Mouse (Mus musculus) CD4-positive, CD25-positive, alpha-beta regulatory T cell, adult 4 months (primary cell): ENCODE data around the gene Gm12253. TPM values are rescaled to one million over a fixed set of nuclear protein-coding genes. Genes with fewer than 3 reads are reported as not detected.

Experiments
- ATAC-seq: one replicate; pipeline ENCODE4 v1.8.0; 2017
- polyA plus RNA-seq, 2 experiments: library from polyadenylated mRNA; unstranded; fragments of 100-300 nt; shearing (Covaris generic); gene quantifications; one replicate each; pipeline ENCODE4 v1.2.1; 2017

Gm12253 gene
- polyA plus RNA-seq, result not detected

DNA sequence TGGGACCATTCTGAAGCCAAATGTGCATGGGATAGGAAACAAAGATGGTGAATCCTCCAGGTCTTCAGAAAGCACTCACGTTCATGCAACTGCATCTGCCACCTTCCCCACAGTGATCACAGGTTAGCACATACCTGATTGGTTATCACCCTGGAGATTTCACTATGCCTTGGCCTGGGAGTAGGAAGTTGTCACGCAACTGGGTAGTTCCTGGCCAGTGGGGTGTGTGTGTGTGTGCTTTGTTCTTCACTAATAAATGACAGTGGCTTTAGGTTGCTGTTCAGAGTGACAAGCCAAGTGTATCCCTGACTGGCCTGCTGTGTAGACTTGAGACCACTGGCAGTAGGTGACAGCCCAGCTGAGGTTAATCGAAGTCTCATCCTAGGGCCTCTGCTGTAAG is at the start of gene Gm12253:
TSS of gene Gm12253 (plus strand) at position 301 of the 400 bp plus-strand sequence.
- ATAC-seq, result no peak

- ATAC-seq, result no peak
Measured at GRCm38 (mm10) chr11:58399985-58400645, 32.2 kb upstream of the Gm12253 start.

- no peak for ATAC-seq
Measured at GRCm38 (mm10) chr11:58400655-58401054, 31.7 kb upstream of the Gm12253 start.

GRCm38 (mm10) chr11:58408066-58408465 is 24.3 kb upstream of the Gm12253 start:
- ATAC-seq, result no peak

- ATAC-seq, result no peak
Measured at GRCm38 (mm10) chr11:58418336-58418735, 14.0 kb upstream of the Gm12253 start.

- no peak for ATAC-seq
Measured at GRCm38 (mm10) chr11:58420815-58421214, 11.5 kb upstream of the Gm12253 start, which contains the start of gene 1810065E05Rik. Gene 1810065E05Rik, plus strand, starts transcription at chr11:58421111.

GRCm38 (mm10) chr11:58437866-58438265 is 5.5 kb downstream of the Gm12253 start:
- no peak for ATAC-seq

GRCm38 (mm10) chr11:58452759-58453158 is 20.4 kb downstream of the Gm12253 start, which contains the start of gene Lypd9:
Gene Lypd9, minus strand, starts transcription at chr11:58452923.
- ATAC-seq, result no peak

GRCm38 (mm10) chr11:58453592-58453991 is 21.2 kb downstream of the Gm12253 start:
- ATAC-seq, result no peak

- ATAC-seq, result no peak
Measured at GRCm38 (mm10) chr11:58462170-58462569, 29.8 kb downstream of the Gm12253 start, which contains the start of gene Olfr30. Gene Olfr30, minus strand, starts transcription at chr11:58462270.

Other genes starting within 250 kb of the Gm12253 start
- gene Igtp, start 233.0 kb upstream of the Gm12253 start, polyA plus RNA-seq, result 100 to 1,000 TPM; 433 to 495 TPM
- 10 to 100 TPM; 51.0 to 68.1 TPM for gene Irgm2, start 232.9 kb upstream of the Gm12253 start, polyA plus RNA-seq
- not detected for gene 4930438A08Rik, start 157.8 kb upstream of the Gm12253 start, polyA plus RNA-seq
- gene Zfp692, start 125.5 kb upstream of the Gm12253 start, polyA plus RNA-seq, result 10 to 100 TPM; 10.7 TPM
- gene Zfp672, start 102.2 kb upstream of the Gm12253 start, polyA plus RNA-seq, result 10 to 100 TPM; 37.0 to 46.8 TPM
- gene Sh3bp5l, start 101.8 kb upstream of the Gm12253 start, polyA plus RNA-seq, result 1 to 10 TPM; 5.3 to 6.3 TPM
- gene Lypd8, start 53.5 kb upstream of the Gm12253 start, polyA plus RNA-seq, result not detected
- gene 1810065E05Rik, start 11.4 kb upstream of the Gm12253 start, polyA plus RNA-seq, result not detected
- not detected for gene Lypd9, start 20.4 kb downstream of the Gm12253 start, polyA plus RNA-seq
- gene Olfr30, start 29.7 kb downstream of the Gm12253 start, polyA plus RNA-seq, result not detected
- under 1 TPM in 1 of 2 experiments, not detected in 1; 0.23 TPM for gene Olfr332, start 60.0 kb downstream of the Gm12253 start, polyA plus RNA-seq
- gene Olfr331, start 70.0 kb downstream of the Gm12253 start, polyA plus RNA-seq, result not detected
- not detected for gene Olfr330, start 102.3 kb downstream of the Gm12253 start, polyA plus RNA-seq
- gene Olfr329-ps, start 113.9 kb downstream of the Gm12253 start, polyA plus RNA-seq, result not detected
- gene Olfr328, start 123.1 kb downstream of the Gm12253 start, polyA plus RNA-seq, result not detected
- gene Olfr224, start 138.0 kb downstream of the Gm12253 start, polyA plus RNA-seq, result under 1 TPM in 1 of 2 experiments, not detected in 1; 0.36 TPM
- not detected for gene Olfr325, start 145.2 kb downstream of the Gm12253 start, polyA plus RNA-seq
- not detected for gene Olfr324, start 162.6 kb downstream of the Gm12253 start, polyA plus RNA-seq
- gene 2210407C18Rik, start 183.5 kb downstream of the Gm12253 start, polyA plus RNA-seq, result not detected
- gene Olfr323, start 197.9 kb downstream of the Gm12253 start, polyA plus RNA-seq, result not detected
- gene Trim58, start 207.9 kb downstream of the Gm12253 start, polyA plus RNA-seq, result not detected
- not detected for gene Olfr322, start 226.2 kb downstream of the Gm12253 start, polyA plus RNA-seq
- gene Olfr320, start 248.5 kb downstream of the Gm12253 start, polyA plus RNA-seq, result not detected